Mouse (Mus musculus): Measurements from ENCODE around the gene Ldah.
A peak's percentile ranks its signal among the peaks of the same experiment; 100 is the strongest.

Gene Ldah

DNA sequence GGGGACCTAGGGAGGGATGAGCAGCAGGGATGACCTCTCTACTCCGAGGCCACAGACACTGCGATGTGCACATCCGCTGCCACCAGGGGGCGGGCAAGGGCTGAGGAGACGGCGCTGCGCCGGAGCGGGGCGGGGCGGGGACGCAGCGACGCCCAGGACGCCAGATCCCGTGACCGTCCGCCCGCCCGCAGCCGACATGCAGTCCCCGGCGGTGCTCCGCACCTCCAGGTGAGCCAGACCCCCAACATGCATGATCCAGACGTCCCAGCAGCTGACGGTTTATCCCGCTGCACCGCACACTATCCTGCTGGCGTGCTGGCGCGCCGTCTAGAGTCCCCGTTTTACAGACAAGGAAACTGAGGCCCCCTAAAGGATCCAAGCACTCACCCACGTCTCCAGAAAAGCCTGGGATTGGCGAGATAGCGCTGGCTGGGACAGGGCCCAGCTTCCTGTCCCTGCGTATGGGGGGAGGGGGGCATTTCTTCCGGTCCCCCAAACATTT, 105.4 kb downstream of the Ldah start, which contains the start of gene Hs1bp3:
TSS of gene Hs1bp3 (plus strand) at position 163 of the 502 bp plus-strand sequence.
- peak; percentile 91 for DNase-seq (ENCODE audit: low read depth, low spot score)

DNA sequence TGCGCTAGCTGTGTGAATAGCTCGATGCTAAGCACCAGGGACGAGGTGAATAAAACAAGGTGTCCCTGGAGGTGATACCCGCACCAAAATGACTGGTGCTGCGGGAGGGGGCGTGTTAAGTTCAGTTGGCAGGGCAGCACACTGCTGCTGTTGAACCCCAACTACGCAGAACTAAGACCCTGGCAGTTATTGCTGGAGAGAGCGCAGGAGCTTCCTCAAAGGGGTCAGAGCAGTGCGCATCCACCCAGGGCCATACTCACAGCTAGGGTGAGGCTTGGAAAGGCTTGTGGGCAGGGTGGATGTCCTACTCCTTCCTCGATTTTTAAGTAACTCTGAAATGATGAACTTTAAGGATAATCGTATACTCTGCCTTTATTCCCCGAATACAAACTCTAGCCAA, 105.9 kb downstream of the Ldah start:
- DNase-seq (ENCODE audit: low read depth, low spot score) = no peak

GRCm38 (mm10) chr12:8316541-8316940, 108.6 kb downstream of the Ldah start:
- peak; percentile 46 for DNase-seq (ENCODE audit: low read depth, low spot score)

DNA sequence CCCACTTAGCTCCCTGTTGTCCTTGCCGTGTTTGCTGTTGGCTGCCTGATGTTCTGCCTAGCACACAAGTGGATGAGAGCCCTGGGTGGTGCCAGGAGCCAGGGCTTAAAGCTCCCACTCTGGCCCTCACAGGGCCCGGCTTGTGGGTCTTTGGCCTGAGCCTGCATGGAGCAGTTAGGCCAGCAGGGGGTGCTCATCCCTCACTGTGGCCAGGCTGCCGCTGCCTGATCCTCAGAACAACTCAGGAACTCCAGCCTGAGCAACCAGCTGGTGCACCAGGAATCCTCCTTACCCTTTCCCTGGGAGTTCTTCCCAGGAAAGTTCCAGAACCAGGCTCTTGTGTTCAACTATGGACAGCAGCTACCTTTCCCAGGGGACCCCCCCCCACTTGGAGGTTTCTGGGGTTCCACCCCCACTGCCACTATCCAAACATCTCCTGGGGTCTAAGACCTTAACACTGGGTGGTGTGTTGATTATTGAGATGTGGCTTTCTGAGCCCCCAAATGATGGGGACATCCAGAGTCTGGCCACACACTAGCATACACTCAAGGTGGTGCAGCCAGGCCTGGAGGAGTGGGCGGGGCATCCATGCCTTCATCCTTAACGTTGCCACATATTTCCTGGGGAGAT, 112.3 kb downstream of the Ldah start:
- peak; percentile 59 for DNase-seq (ENCODE audit: low read depth, low spot score)

DNA sequence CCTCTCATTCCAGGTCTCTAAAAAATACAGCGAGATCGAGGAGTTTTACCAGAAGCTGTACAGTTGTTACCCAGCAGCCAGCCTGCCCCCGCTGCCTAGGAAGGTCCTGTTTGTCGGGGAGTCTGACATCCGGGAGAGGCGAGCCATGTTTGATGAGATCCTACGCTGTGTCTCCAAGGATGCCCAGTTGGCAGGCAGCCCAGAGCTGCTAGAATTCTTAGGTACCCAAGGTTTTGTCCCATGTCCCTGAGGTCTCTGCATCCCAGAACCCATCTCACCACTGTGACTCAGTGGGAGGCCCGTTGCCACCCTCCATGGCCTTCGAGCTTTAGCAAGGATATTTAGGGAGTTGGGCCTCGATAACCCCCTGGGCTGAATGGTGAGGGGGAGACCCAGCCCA, 113.6 kb downstream of the Ldah start:
- no peak for DNase-seq (ENCODE audit: low read depth, low spot score)

GRCm38 (mm10) chr12:8324086-8324485, 116.2 kb downstream of the Ldah start:
- DNase-seq (ENCODE audit: low read depth, low spot score) = no peak

DNA sequence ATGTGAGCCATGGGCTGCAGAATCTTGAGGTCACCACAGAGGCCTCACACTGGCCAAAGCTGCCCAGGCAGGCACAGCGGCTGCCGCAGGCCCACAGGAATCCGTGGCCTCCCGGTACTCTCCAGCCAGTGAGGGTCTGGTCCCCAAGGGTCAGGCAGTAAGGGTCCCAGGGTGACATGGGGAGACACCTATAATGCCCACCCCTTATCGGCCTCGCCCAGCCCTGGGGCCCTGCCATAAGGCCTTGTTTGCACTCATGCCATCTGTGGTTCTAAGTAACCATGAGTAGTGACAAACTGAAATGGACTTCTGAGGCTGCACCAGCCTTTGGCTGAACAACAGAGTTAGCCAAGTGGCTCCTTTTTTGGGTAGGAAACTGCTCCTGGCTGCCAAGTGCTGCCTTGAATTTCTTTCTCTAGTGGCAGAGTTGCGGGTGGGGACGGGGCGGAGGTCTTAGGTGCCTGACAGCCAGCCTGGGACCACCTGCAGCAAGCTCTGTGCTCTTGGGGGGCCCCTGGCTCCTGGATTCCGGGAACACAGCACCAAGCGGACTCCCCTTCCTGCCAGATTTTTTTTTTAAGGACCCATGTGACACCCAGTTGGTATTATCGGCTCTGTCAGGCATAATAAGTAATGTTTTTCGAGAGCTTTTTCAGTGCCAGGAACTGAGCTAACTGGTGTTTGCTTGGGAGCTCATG, 117.5 kb downstream of the Ldah start:
- DNase-seq (ENCODE audit: low read depth, low spot score) = no peak

GRCm38 (mm10) chr12:8325943-8326522, 118.1 kb downstream of the Ldah start:
- DNase-seq (ENCODE audit: low read depth, low spot score) = no peak

- DNase-seq (ENCODE audit: low read depth, low spot score) = peak; percentile 84
Observed at GRCm38 (mm10) chr12:8326825-8327674, 119.1 kb downstream of the Ldah start.

- no peak for DNase-seq (ENCODE audit: low read depth, low spot score)
Observed at GRCm38 (mm10) chr12:8327675-8328053, 119.8 kb downstream of the Ldah start.

DNA sequence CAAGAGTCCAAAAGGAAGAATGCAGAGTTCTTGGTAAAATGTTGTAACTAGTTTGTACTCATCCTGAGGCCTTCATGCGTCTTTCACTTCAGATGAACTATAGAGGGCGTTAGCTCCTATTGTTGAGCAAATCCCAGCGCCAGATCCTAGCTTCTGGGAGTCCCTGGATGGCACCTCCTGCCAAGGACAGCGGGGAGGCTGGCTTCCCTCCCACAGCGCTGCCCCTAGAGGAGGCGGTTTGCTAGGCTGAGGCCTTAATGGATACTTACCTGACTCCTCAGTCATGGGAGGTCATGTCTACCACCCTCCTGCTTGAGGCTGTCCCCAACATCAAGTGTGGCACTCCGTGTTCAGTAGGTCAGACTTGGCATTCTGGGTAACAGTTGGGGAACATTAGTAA, 121.3 kb downstream of the Ldah start:
- DNase-seq (ENCODE audit: low read depth, low spot score) = no peak

DNA sequence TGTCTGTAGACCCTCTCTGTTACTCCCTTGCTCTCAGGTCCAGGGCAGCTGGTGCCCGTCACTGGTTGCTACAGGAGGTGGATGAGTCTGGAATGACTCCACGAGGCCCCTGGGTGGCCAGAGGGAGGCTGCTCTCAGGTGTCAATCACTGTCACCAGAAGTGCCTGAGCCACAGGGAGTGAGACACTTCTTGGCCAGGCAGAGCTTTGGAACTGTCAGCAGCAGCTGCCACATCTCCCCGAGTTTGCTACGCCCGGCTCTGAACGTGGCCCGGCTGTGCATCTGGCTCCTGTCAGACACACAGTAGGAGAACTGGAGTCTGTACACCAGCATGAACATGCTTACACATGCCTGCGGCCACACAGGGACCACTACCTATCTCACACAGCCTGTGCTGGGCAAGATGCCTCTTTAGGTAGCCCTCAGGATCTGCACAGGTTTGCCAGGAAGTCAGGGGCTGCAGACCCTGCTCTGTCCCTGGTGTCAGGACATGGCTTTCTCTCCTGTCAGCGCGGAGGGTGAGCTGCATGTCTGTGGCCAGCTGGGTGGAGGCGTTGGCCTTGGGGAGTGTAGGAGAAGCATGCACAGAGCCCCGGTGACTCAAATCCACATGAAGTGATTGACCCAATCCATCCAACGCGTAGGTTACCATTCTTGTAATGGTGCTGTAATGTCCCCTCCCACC, 123.7 kb downstream of the Ldah start:
- no peak for DNase-seq (ENCODE audit: low read depth, low spot score)

DNA sequence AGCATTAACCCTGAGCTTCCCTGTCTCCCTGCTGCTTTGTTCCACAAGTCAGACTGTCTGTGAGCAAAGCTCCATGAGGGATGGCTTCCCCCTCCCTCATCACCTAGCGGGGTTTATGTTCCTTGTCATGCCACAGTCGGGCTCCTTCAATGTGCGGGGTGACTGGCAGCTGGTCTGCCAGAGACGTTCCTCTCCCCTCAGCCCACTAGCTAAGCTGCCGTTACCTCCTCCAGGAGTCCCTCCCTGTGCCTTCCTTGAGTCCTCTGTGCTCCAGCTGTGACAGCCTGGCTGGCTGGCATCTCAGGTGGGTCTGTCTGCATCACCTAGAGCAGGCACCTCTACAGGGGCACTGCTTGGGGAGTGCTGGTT, 124.3 kb downstream of the Ldah start:
- no peak for DNase-seq (ENCODE audit: low read depth, low spot score)

DNA sequence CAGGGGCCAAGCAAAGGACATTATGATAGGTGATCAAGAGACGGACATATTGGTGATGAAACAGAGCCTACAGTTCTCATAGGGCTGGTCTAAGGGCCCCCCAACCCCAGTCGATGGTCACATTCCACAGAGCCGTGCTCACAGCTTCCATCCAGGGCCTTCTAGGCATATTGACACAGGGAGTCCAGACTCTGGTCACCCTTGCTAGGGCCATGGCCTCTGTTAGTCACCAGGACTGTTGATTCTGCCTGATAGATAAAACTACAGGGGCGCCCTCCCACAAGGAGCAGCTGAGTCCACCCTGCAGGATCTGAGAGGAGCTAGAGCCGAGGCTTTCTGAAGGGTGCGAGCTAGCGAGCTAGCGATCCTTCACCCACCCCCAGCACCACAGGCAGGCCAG, 125.7 kb downstream of the Ldah start:
- DNase-seq (ENCODE audit: low read depth, low spot score) = no peak

GRCm38 (mm10) chr12:8334261-8334660, 126.4 kb downstream of the Ldah start:
- no peak for DNase-seq (ENCODE audit: low read depth, low spot score)

Data from A20 (cell line).